Comparison of ENCODE assay signal across 8 mouse cellular contexts in the genomic region with DNA sequence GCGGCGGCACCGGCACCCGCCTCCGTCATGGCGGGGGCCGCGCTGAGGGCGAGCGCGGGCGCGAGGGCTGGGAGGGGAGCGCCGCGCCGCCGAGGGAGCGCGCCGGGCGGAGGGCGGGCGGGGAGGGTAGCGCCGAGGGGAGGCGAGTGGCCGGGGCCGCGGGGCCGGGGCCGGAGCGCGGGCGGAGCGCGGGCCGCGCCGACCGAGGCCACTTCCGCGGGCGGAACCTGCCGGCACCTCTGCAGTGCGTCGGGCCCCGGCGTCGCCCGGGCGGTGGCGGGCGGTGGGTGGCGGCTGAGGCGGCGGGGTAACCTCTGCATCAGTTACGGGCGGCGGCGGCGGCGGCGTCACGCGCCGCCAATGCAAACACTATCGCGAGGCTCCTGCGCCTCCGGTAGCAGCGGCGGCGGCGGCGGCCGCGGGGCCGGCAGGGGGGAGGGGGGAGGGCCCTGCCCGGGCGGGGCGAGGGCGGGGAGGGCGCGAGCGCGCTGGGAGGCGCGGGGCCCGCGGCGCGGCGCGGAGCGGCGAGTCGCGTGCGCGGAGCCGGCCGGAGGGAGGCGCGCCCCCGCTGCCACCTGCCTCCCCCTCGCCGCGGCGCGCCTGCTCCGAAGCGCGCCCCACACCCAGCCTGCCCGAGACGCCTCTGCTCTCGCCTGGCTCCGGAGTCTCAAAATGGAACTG. TPM values are rescaled to one million over a fixed set of nuclear protein-coding genes. Genes with fewer than 3 reads are reported as not detected.
DNase-seq lines count a peak whose midpoint lies in the region; ATAC-seq and TF ChIP-seq lines count a peak whose summit lies in the region.

A gene (minus strand): TSS at position 358 of the 681 bp plus-strand sequence.

- H3K27ac ChIP-seq in embryonic facial prominence, embryonic 10.5 days (replicated peaks) = peak within 1 kb of the TSS; percentile 100
- peak within 1 kb of the TSS; percentile 94 for H3K27ac ChIP-seq in heart, adult 2 months
- H3K27ac ChIP-seq in kidney, adult 2 months (ENCODE audit: insufficient read depth, low read depth, low read length) = peak within 1 kb of the TSS; percentile 79

- TF ChIP-seq CTCF in heart, adult 2 months (IDR thresholded peaks at IDR 0.05) = no peak
- TF ChIP-seq CTCF in kidney, adult 2 months (conservative IDR thresholded peaks at IDR 0.05; ENCODE audit: insufficient read depth, insufficient read length, low read depth, low read length) = no peak

- H3K79me2 ChIP-seq in heart, adult 2 months (replicated peaks; ENCODE audit: control insufficient read depth, insufficient read depth, low read length) = no peaks in the 10 kb centered on the region; the same call in 1 of the 2 replicates

- intact Hi-C loops in heart, adult 2 months (cut with DNase I) = loop anchor here (2.0 to 10.0 kb wide), 3 partner anchors 73 to 559 kb away; a partner anchor contains a TSS

- H3K9ac ChIP-seq in heart, adult 2 months (ENCODE audit: low read depth, low read length) = peak within 1 kb of the TSS; percentile 92

- TF ChIP-seq EP300 in heart, adult 2 months (IDR thresholded peaks at IDR 0.05; ENCODE audit: insufficient read depth, low read depth, low read length) = no peak

- H3K27me3 ChIP-seq in embryonic facial prominence, embryonic 10.5 days (replicated peaks; ENCODE audit: low read depth, poor library complexity, severe bottlenecking) = no peaks in the 10 kb centered on the region
- H3K27me3 ChIP-seq in heart, adult 2 months (ENCODE audit: control insufficient read depth, insufficient read depth, low read length) = no peaks in the 10 kb centered on the region
- H3K27me3 ChIP-seq in kidney, adult 2 months (replicated peaks; ENCODE audit: control insufficient read depth, insufficient read depth, low read length) = no peaks in the 10 kb centered on the region

- peak; percentile 76 for DNase-seq in 3134 (ENCODE audit: extremely low read depth, insufficient read length, low spot score)
- DNase-seq in adrenal gland, postnatal 14 days = peak; percentile 91
- peak; percentile 90 for DNase-seq in embryonic facial prominence, embryonic 10.5 days (ENCODE audit: low spot score)
- peak; percentile 84 to 90 for DNase-seq in heart, adult 2 months
- peak; percentile 82 for DNase-seq in kidney, adult 2 months
- peak; percentile 92 for DNase-seq in liver
- DNase-seq in spleen, postnatal 36 days (ENCODE audit: low spot score in 2 of 2) = peak; percentile 80 to 82

- H3K36me3 ChIP-seq in embryonic facial prominence, embryonic 10.5 days (replicated peaks) = no peaks in the 10 kb centered on the region
- H3K36me3 ChIP-seq in heart, adult 2 months (ENCODE audit: control insufficient read depth, insufficient read depth, low read length) = peaks cover 3% of the 10 kb centered on the region; the same call in 1 of the 2 replicates
- H3K36me3 ChIP-seq in kidney, adult 2 months (ENCODE audit: control insufficient read depth, insufficient read depth, low read length) = no peaks in the 10 kb centered on the region

- no peaks in the 10 kb centered on the region for H3K9me3 ChIP-seq in embryonic facial prominence, embryonic 10.5 days

- peak within 1 kb of the TSS; percentile 93 for H3K4me3 ChIP-seq in embryonic facial prominence, embryonic 10.5 days
- H3K4me3 ChIP-seq in heart, adult 2 months = peak within 1 kb of the TSS; percentile 83
- peak within 1 kb of the TSS; percentile 86 for H3K4me3 ChIP-seq in kidney, adult 2 months (ENCODE audit: insufficient read depth, low read depth, low read length)

- ATAC-seq in monocyte, adult 5-6 weeks (replicated peaks; ENCODE audit: insufficient number of reproducible peaks, low FRiP score, low TSS enrichment, poor library complexity, severe bottlenecking) = peak; percentile 42

- no peak for TF ChIP-seq POLR2A in heart, adult 2 months (IDR thresholded peaks at IDR 0.05; ENCODE audit: insufficient read depth, low read depth, low read length)
- TF ChIP-seq POLR2A in kidney, adult 2 months (IDR thresholded peaks at IDR 0.05; ENCODE audit: low read depth, low read length) = no peak

- WGBS in embryonic facial prominence, embryonic 10.5 days = under 1% methylated on average over 115 of the region's 118 CpGs
- 1% methylated on average over 84 of the region's 118 CpGs for WGBS in heart, adult 2 months
- WGBS in kidney, adult 2 months = 1% methylated on average over 81 of the region's 118 CpGs

- peaks cover 21% of the 10 kb centered on the region for H3K4me1 ChIP-seq in embryonic facial prominence, embryonic 10.5 days
- H3K4me1 ChIP-seq in heart, adult 2 months (ENCODE audit: control insufficient read depth, insufficient read depth, low read length) = peaks cover 1% of the 10 kb centered on the region
- peaks cover 8% of the 10 kb centered on the region; the same call in 1 of the 2 replicates for H3K4me1 ChIP-seq in kidney, adult 2 months (ENCODE audit: control insufficient read depth, insufficient read depth, low read length)

RNA-seq across cellular contexts. Expression of the gene that starts here (rescaled TPM):
- 60.4 and 66.0 TPM in 2 replicates for total RNA-seq in adrenal gland, postnatal 14 days (2021)
- polyA plus RNA-seq in embryonic facial prominence, embryonic 10.5 days (2016; fragmentation: Nextera tagmentation; extraction: Ambion mirVana) = 29.2 TPM in 2 replicates
- total RNA-seq in heart, adult 2 months (2021) = 10 to 100 TPM; 26.0 to 31.3 TPM
- 6.9 and 15.4 TPM in 2 replicates for polyA plus RNA-seq in heart, adult 2 months (2012; rRNA removed)
- polyA plus RNA-seq in kidney, adult 2 months (2012; rRNA removed) = 11.0 and 13.9 TPM in 2 replicates
- total RNA-seq in monocyte, adult 5-6 weeks (2017) = 79.4 to 108 TPM (median 81.9 TPM) in 3 replicates

Comparison
In these comparisons a context has a peak if more than half of its experiments do, and no peak if none do; other contexts are left out.
1. Peak in every context shown above with its lines: DNase-seq, ATAC-seq, H3K4me3 ChIP-seq and H3K27ac ChIP-seq.